Mouse (Mus musculus) heart, embryonic 12.5 days (tissue): ENCODE data around the gene H2-Q7. TPM values are rescaled to one million over a fixed set of nuclear protein-coding genes. Genes with fewer than 3 reads are reported as not detected.
"Not testable (repeated sequence)": the region's sequence is repeated elsewhere in the genome, so short reads cannot be mapped to it uniquely, and the experiment has no call there.

ENCODE experiments used
- ATAC-seq: fragments of 200-750 bp; cut with Nextera tagmentation; 2 replicates; pipeline ENCODE4 v1.8.0; 2017; ENCODE audit warnings: moderate TSS enrichment, moderate library complexity; ENCODE audit not compliant: insufficient number of reproducible peaks, low FRiP score
- H3K27ac ChIP-seq: fragments of 300-500 bp; sonication (generic); 2 replicates; pipeline ENCODE4 v1.5.1; 2016; ENCODE audit warnings: mild to moderate bottlenecking, moderate library complexity; ENCODE audit not compliant: poor library complexity, severe bottlenecking
- H3K27me3 ChIP-seq: fragments of 300-500 bp; sonication (generic); replicated peaks from 2 replicates; pipeline ENCODE4 v1.6.1; 2016; ENCODE audit warnings: mild to moderate bottlenecking, moderate library complexity
- H3K36me3 ChIP-seq: fragments of 300-500 bp; sonication (generic); 2 replicates; pipeline ENCODE4 v1.6.1; 2016; ENCODE audit warnings: mild to moderate bottlenecking, moderate library complexity
- H3K4me1 ChIP-seq: fragments of 300-500 bp; sonication (generic); replicated peaks from 2 replicates; pipeline ENCODE4 v1.6.1; 2016; ENCODE audit warnings: mild to moderate bottlenecking
- H3K4me2 ChIP-seq: fragments of 300-500 bp; sonication (generic); 2 replicates; pipeline ENCODE4 v1.6.1; 2016; ENCODE audit warnings: mild to moderate bottlenecking, moderate library complexity
- H3K4me3 ChIP-seq: fragments of 300-500 bp; sonication (generic); 2 replicates; pipeline ENCODE4 v1.5.1; 2016; ENCODE audit warnings: mild to moderate bottlenecking
- H3K9ac ChIP-seq: fragments of 300-500 bp; sonication (generic); 2 replicates; pipeline ENCODE4 v1.6.1; 2016; ENCODE audit warnings: mild to moderate bottlenecking, moderate library complexity
- H3K9me3 ChIP-seq: fragments of 300-500 bp; sonication (generic); replicated peaks from 2 replicates; pipeline ENCODE4 v1.6.1; 2016; ENCODE audit warnings: mild to moderate bottlenecking, moderate library complexity
- WGBS: fragments of 180-500 bp; shearing (Covaris S2); methylation state at CpG from one replicate; pipeline ENCODE4 v1.1.7; 2016; 5-methylcytosine and 5-hydroxymethylcytosine counted together
- polyA plus RNA-seq: library from polyadenylated mRNA; unstranded; fragments of >200 nt; fragmentation: Nextera tagmentation; extraction: Ambion mirVana; gene quantifications from 2 replicates; pipeline ENCODE4 v1.2.1, GENCODE M21; 2016

H2-Q7 gene
- polyA plus RNA-seq, result 0.83 and 1.0 TPM in 2 replicates

DNA sequence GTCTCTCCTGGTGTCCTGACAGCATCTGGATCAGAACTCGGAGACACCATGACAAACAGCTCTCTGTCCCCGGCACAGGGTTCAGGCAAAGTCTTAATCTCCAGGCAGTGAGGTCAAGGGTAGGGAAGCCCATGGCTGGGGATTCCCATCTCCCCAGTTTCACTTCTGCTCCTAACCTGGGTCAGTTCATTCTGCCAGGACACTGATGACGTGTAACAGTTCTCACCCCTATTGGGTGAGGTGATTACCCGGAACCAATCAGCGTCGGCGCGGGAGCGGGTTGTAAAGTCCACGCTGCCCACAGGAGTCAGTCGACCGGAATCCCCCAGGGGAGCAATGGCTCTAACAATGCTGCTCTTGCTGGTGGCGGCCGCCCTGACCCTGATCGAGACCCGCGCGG is at the start of gene H2-Q7:
H2-Q7 (plus strand) TSS at position 271 of the 400 bp plus-strand sequence.
- H3K36me3 ChIP-seq, H3K4me1 ChIP-seq, H3K27ac ChIP-seq, H3K9me3 ChIP-seq: not testable (repeated sequence)
- ATAC-seq, result peak; percentile 80
- peak within 1 kb of the TSS; percentile 86 for H3K4me2 ChIP-seq
- peaks cover 49% of the 10 kb centered on the region for H3K27me3 ChIP-seq
- H3K9ac ChIP-seq, result peak within 1 kb of the TSS; percentile 51
- H3K4me3 ChIP-seq, result peak within 1 kb of the TSS; percentile 50
- WGBS, result 4% methylated on average over 18 of the region's 18 CpGs

DNA sequence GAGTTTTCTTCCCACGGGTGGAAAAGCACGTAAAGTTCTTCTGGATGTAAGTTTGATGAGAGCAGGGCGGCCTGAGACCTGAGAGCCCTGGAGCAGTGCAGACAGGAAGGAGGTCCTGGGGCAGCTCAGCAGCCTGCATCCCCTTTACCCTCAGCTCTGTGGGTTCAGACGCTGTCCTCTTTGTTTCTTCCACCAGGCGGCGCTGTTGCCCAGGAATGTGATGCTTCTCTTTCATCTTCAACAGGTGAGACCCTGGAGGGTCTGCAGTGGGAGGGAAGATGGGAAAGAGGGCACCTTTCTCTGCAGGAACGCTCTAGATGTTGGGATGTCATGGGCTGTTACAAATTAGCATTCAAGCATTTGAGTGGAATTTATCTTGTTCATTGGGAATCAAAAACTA is 49.2 kb upstream of the H2-Q7 start:
- not testable (repeated sequence) for H3K4me2 ChIP-seq, H3K27me3 ChIP-seq, H3K4me1 ChIP-seq, ATAC-seq, H3K9me3 ChIP-seq, H3K36me3 ChIP-seq, H3K4me3 ChIP-seq, H3K9ac ChIP-seq, H3K27ac ChIP-seq
- 8% methylated on average over 7 of the region's 7 CpGs for WGBS

DNA sequence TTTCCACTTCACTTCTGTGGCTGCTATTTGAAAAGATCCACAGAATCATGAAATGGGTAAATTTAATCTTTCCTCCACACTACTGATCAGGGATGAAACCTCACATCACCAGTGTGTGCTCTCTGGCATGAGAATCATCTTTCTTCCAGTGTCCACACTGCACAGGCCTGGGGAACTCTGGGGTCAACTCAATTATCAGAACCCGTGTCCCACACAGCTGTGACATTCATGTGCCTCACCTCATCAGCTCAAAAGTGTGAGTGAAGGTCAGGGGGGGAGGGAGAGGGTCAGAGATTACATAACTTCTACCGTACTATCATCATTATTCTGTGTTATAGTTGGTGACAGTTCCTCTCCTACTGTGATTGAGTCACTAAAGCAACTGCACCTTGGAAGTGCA is 46.3 kb upstream of the H2-Q7 start:
- WGBS, result 52% methylated on average over 2 of the region's 2 CpGs
- H3K4me1 ChIP-seq, H3K9me3 ChIP-seq, H3K36me3 ChIP-seq, H3K9ac ChIP-seq, H3K4me3 ChIP-seq, H3K27ac ChIP-seq, ATAC-seq, H3K4me2 ChIP-seq: not testable (repeated sequence)
- H3K27me3 ChIP-seq, result peaks cover 18% of the 10 kb centered on the region

DNA sequence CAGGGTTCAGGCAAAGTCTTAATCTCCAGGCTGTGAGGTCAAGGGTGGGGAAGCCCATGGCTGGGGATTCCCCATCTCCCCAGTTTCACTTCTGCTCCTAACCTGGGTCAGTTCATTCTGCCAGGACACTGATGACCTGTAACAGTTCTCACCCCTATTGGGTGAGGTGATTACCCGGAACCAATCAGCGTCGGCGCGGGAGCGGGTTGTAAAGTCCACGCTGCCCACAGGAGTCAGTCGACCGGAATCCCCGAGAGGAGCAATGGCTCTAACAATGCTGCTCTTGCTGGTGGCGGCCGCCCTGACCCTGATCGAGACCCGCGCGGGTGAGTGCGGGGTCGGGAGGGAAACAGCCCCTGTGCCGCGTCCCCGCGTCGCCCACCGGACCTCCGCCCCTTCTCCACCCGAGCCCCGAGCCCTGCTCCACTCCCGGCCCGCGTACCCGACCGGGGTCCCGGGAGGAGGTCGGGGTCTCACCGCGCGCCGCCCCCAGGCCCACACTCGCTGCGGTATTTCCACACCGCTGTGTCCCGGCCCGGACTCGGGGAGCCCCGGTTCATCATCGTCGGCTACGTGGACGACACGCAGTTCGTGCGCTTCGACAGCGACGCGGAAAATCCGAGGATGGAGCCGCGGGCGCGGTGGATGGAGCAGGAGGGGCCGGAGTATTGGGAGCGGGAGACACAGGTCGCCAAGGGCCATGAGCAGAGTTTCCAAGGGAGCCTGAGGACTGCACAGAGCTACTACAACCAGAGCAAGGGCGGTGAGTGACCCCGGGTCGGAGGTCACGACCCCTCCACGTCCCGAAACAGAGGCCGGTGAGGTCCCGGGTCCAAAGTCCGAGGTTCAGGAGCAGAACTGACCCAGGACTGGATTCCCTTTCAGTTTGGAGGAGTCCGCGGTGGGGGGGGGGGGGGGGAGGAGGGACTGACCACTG is 44.8 kb upstream of the H2-Q7 start:
- not testable (repeated sequence) for H3K9me3 ChIP-seq, H3K9ac ChIP-seq, H3K27ac ChIP-seq, H3K36me3 ChIP-seq, H3K4me1 ChIP-seq
- peak overlapping the region; percentile 65 for H3K4me2 ChIP-seq
- peak overlapping the region; percentile 38 for H3K4me3 ChIP-seq
- WGBS, result 4% methylated on average over 51 of the region's 75 CpGs
- ATAC-seq, result 0 out of 2 replicates have a peak, but pooled peaks have one; percentile 39
- H3K27me3 ChIP-seq, result peaks cover 18% of the 10 kb centered on the region

DNA sequence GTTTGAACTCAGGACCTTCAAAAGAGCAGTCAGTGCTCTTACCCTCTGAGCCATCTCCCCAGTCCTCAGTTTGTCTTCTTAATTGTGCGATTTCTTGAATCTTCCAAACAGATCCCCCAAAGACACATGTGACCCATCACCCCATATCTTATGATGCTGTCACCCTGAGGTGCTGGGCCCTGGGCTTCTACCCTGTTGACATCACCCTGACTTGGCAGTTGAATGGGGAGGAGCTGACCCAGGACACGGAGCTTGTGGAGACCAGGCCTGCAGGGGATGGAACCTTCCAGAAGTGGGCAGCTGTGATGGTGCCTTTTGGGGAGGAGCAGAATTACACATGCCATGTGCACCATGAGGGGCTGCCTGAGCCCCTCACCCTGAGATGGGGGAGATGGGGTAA is 42.0 kb upstream of the H2-Q7 start:
- ATAC-seq, H3K27ac ChIP-seq, H3K9ac ChIP-seq, H3K9me3 ChIP-seq, H3K4me2 ChIP-seq, H3K4me3 ChIP-seq, H3K4me1 ChIP-seq, H3K36me3 ChIP-seq: not testable (repeated sequence)
- WGBS, result 74% methylated on average over 2 of the region's 2 CpGs
- peaks cover 14% of the 10 kb centered on the region for H3K27me3 ChIP-seq

DNA sequence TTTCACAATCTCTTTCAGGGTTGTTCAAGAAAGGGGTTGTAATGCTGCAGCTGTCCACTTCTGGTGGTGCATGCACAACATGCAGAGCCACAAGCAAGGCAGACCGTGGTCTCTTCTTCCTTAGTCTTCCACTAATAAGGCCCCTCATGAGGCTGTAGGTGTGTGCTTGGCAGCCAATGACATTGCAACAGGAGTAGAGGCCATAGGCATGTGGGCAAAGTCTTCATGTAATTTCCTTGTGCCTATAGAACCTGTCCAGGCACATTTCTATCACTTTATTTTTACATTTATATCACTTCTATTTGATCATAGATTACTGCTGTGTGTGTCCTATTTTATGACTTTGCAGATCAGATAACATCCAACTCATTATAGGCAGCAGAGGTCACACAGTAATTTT is 25.9 kb upstream of the H2-Q7 start:
- not testable (repeated sequence) for ATAC-seq, H3K9ac ChIP-seq, H3K9me3 ChIP-seq, H3K4me2 ChIP-seq, H3K4me1 ChIP-seq, H3K4me3 ChIP-seq, H3K27me3 ChIP-seq, H3K36me3 ChIP-seq, H3K27ac ChIP-seq
- no CpG with 5 or more reads among the region's 1 CpGs for WGBS

DNA sequence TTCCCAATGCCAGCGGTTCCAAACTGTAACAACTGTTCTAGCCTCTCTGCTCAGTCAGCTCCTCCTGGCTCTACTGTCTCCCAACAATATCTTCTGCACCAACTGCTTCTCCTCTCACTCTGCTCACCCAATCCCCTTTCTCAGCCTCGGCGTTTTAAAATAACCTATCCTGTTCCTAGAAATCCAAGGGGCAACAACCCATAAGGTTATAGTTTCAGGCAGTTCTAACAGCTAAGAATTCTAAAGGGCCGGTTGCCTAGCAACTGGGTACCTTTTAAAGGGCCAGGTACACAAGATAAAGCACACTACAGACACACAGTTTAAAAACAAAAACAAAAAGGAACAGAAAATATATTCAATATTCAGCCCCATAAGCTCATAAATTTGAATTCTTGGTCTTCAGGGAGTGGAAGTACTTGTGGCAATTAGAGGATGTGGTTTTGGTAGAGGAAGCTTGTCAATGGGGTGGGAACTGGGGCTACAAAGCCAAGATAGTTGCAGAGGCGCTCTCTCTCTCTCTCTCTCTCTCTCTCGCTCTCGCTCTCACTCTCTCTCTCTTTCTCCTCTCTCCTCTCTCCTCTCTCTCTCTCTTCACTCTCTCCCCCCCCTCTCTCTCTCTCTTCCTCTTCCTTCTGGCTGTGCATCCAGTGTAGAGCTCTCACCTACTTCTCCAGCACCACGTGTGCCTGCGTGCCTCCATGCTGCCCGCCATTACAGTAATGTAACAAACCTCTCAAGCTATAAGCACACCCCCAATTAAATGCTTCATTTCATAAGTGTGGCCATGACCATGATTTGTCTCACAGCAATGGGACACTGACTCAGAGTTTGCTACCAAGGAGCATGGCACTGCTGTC is 23.5 kb upstream of the H2-Q7 start:
- H3K27me3 ChIP-seq, result peaks cover 16% of the 10 kb centered on the region
- not testable (repeated sequence) for H3K36me3 ChIP-seq, H3K27ac ChIP-seq, H3K4me2 ChIP-seq, ATAC-seq, H3K4me3 ChIP-seq, H3K4me1 ChIP-seq, H3K9me3 ChIP-seq, H3K9ac ChIP-seq
- WGBS, result 68% methylated on average over 3 of the region's 10 CpGs

DNA sequence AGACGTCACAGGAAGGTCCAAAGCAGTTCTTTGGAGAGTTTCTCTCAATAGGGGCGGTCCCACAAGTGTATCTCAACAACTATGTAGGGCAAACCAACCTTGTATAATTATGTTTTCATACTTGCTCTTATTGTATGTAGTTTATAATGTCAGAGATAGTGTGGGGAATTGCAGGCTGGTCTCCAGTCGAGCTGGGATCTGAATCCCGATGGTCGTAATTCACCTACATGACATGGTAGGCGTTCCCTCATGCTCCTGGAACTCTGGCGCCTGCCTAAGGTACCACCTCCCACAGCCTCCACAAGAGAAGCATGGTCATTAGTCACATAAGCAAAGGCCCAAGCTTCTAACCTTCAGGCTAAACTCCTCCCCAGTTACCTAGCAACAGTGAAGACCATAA is 20.2 kb upstream of the H2-Q7 start:
- Histone ChIP-seq H3K4me2 (no peak overlapping the region), H3K27me3 (peaks cover 33% of the 10 kb centered on the region), H3K4me1 (no peaks in the 10 kb centered on the region), H3K36me3 (no peaks in the 10 kb centered on the region), H3K9ac (no peak overlapping the region), H3K4me3 (no peak overlapping the region), H3K9me3 (peaks cover 5% of the 10 kb centered on the region; the same call in 1 of the 2 replicates), H3K27ac (no peak overlapping the region)
- no peak for ATAC-seq
- 75% methylated on average over 7 of the region's 7 CpGs for WGBS

DNA sequence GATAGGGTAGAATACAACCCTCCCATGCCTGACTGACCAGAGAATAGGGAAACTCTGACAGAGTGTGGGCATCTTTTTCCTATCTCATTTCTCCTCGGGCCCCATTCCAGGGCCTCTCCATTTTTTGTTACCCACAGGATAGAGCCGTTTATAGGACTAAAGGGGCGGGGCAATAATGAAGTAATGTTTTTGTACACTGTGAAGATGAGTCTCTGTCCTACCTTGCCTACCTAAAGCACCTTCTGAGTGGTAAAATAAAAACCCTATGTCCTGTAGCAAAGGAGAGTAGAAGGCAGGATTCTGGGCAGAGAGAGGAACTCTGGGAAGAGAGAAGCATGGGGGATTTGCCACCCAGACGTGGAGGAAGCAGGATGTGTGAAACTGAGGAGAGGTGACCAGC is 19.4 kb upstream of the H2-Q7 start:
- peaks cover 37% of the 10 kb centered on the region for H3K27me3 ChIP-seq
- not testable (repeated sequence) for H3K36me3 ChIP-seq, H3K4me1 ChIP-seq, ATAC-seq, H3K4me2 ChIP-seq, H3K9ac ChIP-seq, H3K9me3 ChIP-seq, H3K27ac ChIP-seq, H3K4me3 ChIP-seq
- WGBS, result 60% methylated on average over 4 of the region's 4 CpGs

DNA sequence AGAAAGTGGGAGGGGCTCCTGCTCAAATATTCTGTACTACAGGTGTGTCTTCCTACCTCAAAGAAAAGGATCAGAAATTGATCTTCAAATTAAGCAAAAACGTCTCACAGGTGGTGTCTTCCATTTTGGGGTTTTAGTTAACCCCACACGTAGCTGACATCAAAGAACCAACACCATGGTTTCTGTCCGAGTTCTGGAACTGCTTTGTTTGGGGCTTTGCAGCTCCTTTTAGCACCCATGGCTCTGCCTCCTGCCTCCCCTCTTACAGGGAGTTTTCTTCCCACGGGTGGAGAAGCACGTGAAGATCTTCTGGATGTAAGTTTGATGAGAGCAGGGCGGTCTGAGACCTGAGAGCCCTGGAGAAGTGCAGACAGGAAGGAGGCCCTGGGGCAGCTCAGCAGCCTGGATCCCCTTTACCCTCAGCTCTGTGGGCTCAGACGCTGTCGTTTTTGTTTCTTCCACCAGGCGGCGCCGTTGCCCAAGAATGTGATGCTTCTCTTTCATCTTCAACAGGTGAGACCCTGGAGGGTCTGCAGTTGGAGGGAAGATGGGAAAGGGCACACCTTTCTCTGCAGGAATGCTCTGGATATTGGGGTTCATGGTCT is 18.6 kb upstream of the H2-Q7 start:
- H3K27ac ChIP-seq, H3K4me2 ChIP-seq, H3K4me1 ChIP-seq, H3K9me3 ChIP-seq, H3K9ac ChIP-seq, H3K4me3 ChIP-seq, ATAC-seq, H3K36me3 ChIP-seq: not testable (repeated sequence)
- 12% methylated on average over 11 of the region's 11 CpGs for WGBS
- H3K27me3 ChIP-seq, result peaks cover 43% of the 10 kb centered on the region

DNA sequence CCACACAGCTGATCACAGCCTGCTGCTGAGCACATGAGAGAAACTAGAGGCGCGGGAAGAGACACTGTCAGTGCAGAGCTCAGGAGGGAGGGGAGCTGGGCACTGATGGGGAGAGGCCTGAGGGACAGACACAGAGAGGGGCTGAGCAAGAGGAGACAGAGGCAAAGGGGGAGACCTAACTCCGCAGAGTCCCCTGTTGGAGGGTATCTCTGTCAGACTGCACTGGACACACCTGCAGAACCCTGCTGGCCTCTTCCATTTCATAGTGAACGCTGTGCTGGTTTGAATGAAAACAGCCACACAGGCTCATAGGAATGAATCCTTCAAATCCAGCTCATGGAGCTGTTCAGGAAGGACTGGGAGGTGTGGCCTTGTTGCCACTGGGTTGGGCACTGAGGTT is 17.6 kb upstream of the H2-Q7 start:
- H3K4me2 ChIP-seq, H3K9me3 ChIP-seq, H3K4me1 ChIP-seq, H3K4me3 ChIP-seq, H3K27ac ChIP-seq, H3K9ac ChIP-seq, H3K36me3 ChIP-seq, ATAC-seq: not testable (repeated sequence)
- peaks cover 53% of the 10 kb centered on the region for H3K27me3 ChIP-seq
- 82% methylated on average over 4 of the region's 4 CpGs for WGBS
